Mouse (Mus musculus) ES-E14 (cell line): ENCODE results near the gene Ldha. TPM values are rescaled to one million over a fixed set of nuclear protein-coding genes. Genes with fewer than 3 reads are reported as not detected.

Experiments used
- DNase-seq: peaks from one replicate; pipeline ENCODE4 v3.0.0-alpha.2; 2013; ENCODE audit warnings: low read depth, low spot score
- H3K27ac ChIP-seq: 2 replicates; pipeline ENCODE4 v1.5.1; 2012; ENCODE audit warnings: low read depth, mild to moderate bottlenecking, low read length, moderate library complexity, mixed read lengths; ENCODE audit not compliant: poor library complexity, insufficient read depth, severe bottlenecking
- H3K36me3 ChIP-seq: 2 replicates; pipeline ENCODE4 v1.6.1; 2012; ENCODE audit warnings: mild to moderate bottlenecking, low read length, moderate library complexity, mixed read lengths; ENCODE audit not compliant: control insufficient read depth, poor library complexity, insufficient read depth, severe bottlenecking
- H3K4me1 ChIP-seq, 2 experiments: fragments of 150-350 bp in 1 of 2; sonication (generic) in 1 of 2; 2 replicates each; pipeline ENCODE4 v1.6.1; 2012; ENCODE audit warnings: low read length in 2 of 2, mild to moderate bottlenecking in 1 of 2, mixed read lengths in 1 of 2; ENCODE audit not compliant: control insufficient read depth in 2 of 2, insufficient read depth in 2 of 2, poor library complexity in 1 of 2
- H3K4me3 ChIP-seq, 2 experiments: fragments of 150-350 bp in 1 of 2; sonication (generic) in 1 of 2; 2 replicates each; pipeline ENCODE4 v1.5.1; 2012; ENCODE audit warnings: low read length in 2 of 2, low read depth in 1 of 2, mild to moderate bottlenecking in 1 of 2, mixed read lengths in 1 of 2; ENCODE audit not compliant: insufficient read depth in 1 of 2, poor library complexity in 1 of 2, severe bottlenecking in 1 of 2
- H3K9ac ChIP-seq: 2 replicates; pipeline ENCODE4 v1.6.1; 2012; ENCODE audit warnings: low read depth, mild to moderate bottlenecking, low read length, mixed read lengths; ENCODE audit not compliant: poor library complexity, insufficient read depth, severe bottlenecking
- H3K9me3 ChIP-seq: fragments of 150-350 bp; sonication (generic); 2 replicates; pipeline ENCODE4 v1.6.1; 2012; ENCODE audit warnings: low read depth, mild to moderate bottlenecking, low read length; ENCODE audit not compliant: control insufficient read depth, insufficient read depth
- CHD2 ChIP-seq: IDR thresholded peaks from 2 replicates; pipeline ENCODE4 v1.6.1; 2014; ENCODE audit warnings: mild to moderate bottlenecking, low read depth, low read length, inconsistent platforms
- HCFC1 ChIP-seq: IDR thresholded peaks from 2 replicates; pipeline ENCODE4 v1.6.1; 2012; ENCODE audit warnings: low read length, inconsistent platforms, borderline replicate concordance; ENCODE audit not compliant: insufficient read depth
- MAFK ChIP-seq: IDR thresholded peaks from 2 replicates; pipeline ENCODE4 v1.6.1; 2014; ENCODE audit warnings: mild to moderate bottlenecking, low read depth, low read length, inconsistent platforms; ENCODE audit not compliant: insufficient read depth
- ZC3H11A ChIP-seq: IDR thresholded peaks from 2 replicates; pipeline ENCODE4 v1.6.1; 2012; ENCODE audit warnings: low read depth, mild to moderate bottlenecking, inconsistent platforms, low read length, borderline replicate concordance
- ZNF384 ChIP-seq: IDR thresholded peaks from 2 replicates; pipeline ENCODE4 v1.6.1; 2012; ENCODE audit warnings: low read depth, low read length, inconsistent platforms
- in situ Hi-C, 2 experiments: fragments of 600-800 bp; cut with MboI; formaldehyde crosslinking; loops; one replicate each; pipeline ENCODE4 v1.15.1; 2025; ENCODE audit warnings: low sequenced_read_pairs in 2 of 2, inconsistent platforms in 1 of 2; ENCODE audit not compliant: unreplicated experiment in 2 of 2
- total RNA-seq: library from RNA; depleted of rRNA; stranded (reverse); fragments of 300-350 nt; gene quantifications from 2 replicates; pipeline ENCODE4 v1.2.3, GENCODE M21; 2012

Gene Ldha
- total RNA-seq, 1 experiment = 621 TPM

- no peak overlapping the region for H3K9ac ChIP-seq
- no peak overlapping the region for H3K4me3 ChIP-seq
- DNase-seq = no peak
- no peaks in the 10 kb centered on the region for H3K36me3 ChIP-seq
- in situ Hi-C loops = no loop called here
- TF ChIP-seq HCFC1 (no peak), CHD2 (no peak), ZC3H11A (no peak), MAFK (no peak), ZNF384 (no peak)
- H3K27ac ChIP-seq = no peak overlapping the region
- H3K4me1 ChIP-seq = peaks cover 9 to 43% of the 10 kb centered on the region in 2 experiments
- H3K9me3 ChIP-seq = no peaks in the 10 kb centered on the region
These were observed 4.2 kb upstream of the Ldha start for GRCm38 (mm10) chr7:46837073-46837472.

- Histone ChIP-seq H3K27ac (peak overlapping the region; percentile 26; the same call in 1 of the 2 replicates), H3K4me3 (0 out of 4 replicates have a peak overlapping the region, but pooled peaks of 1 of the 2 experiments have one; percentile 5), H3K9ac (peak overlapping the region; percentile 13; the same call in 1 of the 2 replicates), H3K36me3 (no peaks in the 10 kb centered on the region), H3K4me1 (peaks cover 9 to 46% of the 10 kb centered on the region in 2 experiments), H3K9me3 (no peaks in the 10 kb centered on the region)
- no peak for TF ChIP-seq MAFK
- no peak for TF ChIP-seq ZC3H11A
- no peak for TF ChIP-seq HCFC1
- no peak for TF ChIP-seq ZNF384
- no peak for TF ChIP-seq CHD2
- DNase-seq = no peak
- in situ Hi-C loops = no loop called here
These were observed 3.1 kb upstream of the Ldha start for GRCm38 (mm10) chr7:46838104-46838671.

DNA sequence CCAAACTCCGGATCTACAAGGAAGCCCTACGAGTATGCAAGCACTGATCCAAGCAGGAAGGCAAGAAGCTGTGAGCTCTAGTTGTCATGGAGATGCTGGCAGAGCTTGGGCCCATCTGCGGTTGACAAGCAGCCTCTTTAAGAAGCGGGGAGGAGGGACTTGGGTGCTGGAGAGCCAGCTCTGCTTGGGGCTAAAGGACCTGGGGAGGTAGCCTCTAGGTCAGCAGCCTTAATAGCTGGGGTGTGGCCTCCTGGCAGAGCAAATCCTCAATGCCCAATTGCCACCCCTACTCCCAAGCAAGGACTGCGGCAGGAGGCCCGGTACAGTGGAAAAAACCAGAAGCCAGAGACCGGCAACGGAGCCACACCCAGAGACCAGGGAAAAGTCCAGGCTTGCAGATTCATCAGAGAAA is 2.4 kb upstream of the Ldha start:
- H3K9ac ChIP-seq = no peak overlapping the region
- H3K27ac ChIP-seq = peak overlapping the region; percentile 41
- H3K9me3 ChIP-seq = no peaks in the 10 kb centered on the region

GRCm38 (mm10) chr7:46839446-46839845 is 1.8 kb upstream of the Ldha start:
- peak overlapping the region; percentile 5; the same call in 1 of the 2 replicates for H3K9ac ChIP-seq
- in situ Hi-C loops = no loop called here
- H3K36me3 ChIP-seq = no peaks in the 10 kb centered on the region
- TF ChIP-seq HCFC1 = no peak
- TF ChIP-seq ZC3H11A = no peak
- TF ChIP-seq MAFK = no peak
- TF ChIP-seq CHD2 = no peak
- no peak for TF ChIP-seq ZNF384
- H3K4me1 ChIP-seq = peaks cover 9 to 46% of the 10 kb centered on the region in 2 experiments
- H3K27ac ChIP-seq = peak overlapping the region; percentile 41
- no peak for DNase-seq
- no peaks in the 10 kb centered on the region for H3K9me3 ChIP-seq
- H3K4me3 ChIP-seq = no peak overlapping the region

More for the DNA sequence above, 2.4 kb upstream of the Ldha start:
- peaks cover 9 to 46% of the 10 kb centered on the region in 2 experiments for H3K4me1 ChIP-seq
- TF ChIP-seq MAFK = no peak
- TF ChIP-seq ZC3H11A = no peak
- no peak for TF ChIP-seq CHD2
- TF ChIP-seq HCFC1 = no peak
- peak overlapping the region in 1 of 2 experiments; percentile 28; a peak in 2 of 4 replicates for H3K4me3 ChIP-seq
- no peaks in the 10 kb centered on the region for H3K36me3 ChIP-seq
- DNase-seq = no peak
- in situ Hi-C loops = no loop called here
